Mouse (Mus musculus): ENCODE measurements at regions not wholly inside any gene's neighbourhood (a gene's known extent, or its start where the extent isn't known, plus 50 kb on each side); places are given as distances from the start of the nearest gene placed in this dataset.

DNA sequence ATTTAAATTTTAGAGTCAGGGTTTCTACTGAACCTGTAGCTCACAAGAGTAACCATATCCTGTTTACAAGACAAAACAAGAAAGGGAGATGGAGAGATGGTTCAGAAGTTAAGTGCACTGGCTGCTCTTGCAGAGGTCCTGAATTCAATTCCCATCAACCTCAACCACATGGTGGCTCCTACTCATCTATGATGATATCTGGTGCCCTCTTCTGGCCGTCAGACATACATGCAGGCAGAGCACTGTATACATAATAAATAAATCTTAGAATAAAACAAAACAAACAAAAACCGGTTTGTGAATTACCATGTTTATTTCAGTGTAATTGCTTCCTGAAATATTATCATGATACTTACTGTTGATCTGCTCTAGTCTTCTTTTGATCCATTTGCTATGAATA is 845.4 kb downstream of the Pcdh18 start:
- DNase-seq (ENCODE audit: low spot score in 2 of 2), result no peak

DNA sequence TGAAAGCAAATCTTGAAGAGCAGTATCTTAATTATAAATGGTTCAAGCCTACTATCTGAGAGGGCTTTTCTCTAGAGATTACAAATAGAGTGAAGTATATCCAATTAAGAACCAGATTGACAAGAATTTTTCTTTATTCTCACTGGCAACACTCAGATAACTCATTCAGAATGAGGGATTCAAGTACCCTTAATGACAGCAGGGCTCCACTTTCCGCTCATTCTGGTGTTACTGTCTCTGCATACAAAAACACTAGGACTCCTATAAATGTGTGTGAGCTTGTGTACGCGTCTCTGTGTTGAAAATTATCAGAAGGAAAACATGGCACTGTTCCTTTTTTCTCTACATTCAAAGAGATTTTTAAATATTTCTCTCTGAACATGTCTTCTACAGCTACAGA is 866.7 kb downstream of the Pcdh18 start:
- no peak for DNase-seq (ENCODE audit: low spot score in 2 of 2)

DNA sequence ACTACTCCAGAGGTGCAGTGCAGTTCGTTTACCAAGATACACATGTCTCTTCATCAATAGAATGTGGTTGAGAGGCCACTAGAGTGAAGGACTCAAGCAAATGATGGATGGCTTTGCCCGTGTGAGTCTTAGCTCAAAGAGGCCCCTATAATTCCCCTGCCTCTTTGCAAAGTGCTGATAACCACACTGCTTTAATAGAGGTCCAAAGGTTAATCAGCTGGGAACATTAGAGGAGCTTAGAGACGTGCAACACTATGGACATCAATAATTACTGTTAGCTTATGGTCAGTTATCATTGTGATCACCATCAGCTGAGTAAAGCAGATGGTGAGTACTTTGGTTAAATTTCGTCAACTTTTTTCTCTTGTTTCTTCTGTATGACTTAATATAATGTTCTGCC is 869.2 kb downstream of the Pcdh18 start:
- DNase-seq (ENCODE audit: low spot score in 2 of 2), result no peak

DNA sequence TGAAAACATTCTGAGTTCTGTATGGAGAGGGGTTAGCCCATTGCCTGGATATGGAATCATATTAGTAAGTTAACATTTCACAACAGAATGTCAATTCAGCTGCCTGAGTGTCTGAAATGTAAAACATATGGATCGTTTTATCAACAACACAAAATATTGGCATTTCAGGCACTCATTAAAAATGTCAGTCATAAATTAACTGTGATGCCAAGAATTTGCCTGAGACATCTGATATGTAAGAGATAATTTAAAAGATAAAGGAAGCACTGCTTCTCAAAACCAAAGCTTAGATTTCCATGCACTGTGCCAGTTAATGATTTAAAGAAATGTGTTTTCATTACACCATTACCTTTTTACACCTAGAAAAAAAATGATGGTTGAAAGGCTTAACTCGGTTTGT is 887.6 kb downstream of the Pcdh18 start:
- no peak for DNase-seq (ENCODE audit: low spot score in 2 of 2)

DNA sequence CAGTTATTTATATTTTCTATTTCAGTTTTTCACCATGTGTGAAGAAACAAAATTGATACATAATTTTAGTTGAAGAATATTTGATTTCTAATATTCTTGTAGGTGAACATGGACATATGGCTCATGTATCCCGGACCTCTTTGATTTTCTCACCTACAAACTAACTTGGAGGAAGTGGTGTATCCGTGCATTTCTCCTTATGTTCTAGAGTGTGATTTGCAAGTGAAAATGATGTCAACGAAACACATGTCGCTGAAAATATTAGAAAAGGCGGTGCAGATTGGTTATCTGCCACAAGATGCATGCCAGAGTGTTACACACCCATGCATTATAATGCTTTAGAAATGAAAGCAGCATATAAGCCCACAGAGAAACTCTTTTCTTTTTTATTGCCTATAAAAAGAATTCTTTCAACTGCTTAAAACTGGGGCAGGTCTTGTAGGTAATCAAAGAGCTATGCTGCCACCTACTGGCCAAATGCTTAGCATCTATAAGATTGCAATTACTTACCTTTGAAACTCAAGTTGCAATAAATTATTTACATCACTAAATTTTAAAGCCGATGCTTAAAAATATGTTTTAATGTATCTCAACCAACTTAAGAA is 911.0 kb downstream of the Pcdh18 start:
- DNase-seq (ENCODE audit: low spot score in 2 of 2), result peak in 1 of 2 experiments; percentile 31

DNA sequence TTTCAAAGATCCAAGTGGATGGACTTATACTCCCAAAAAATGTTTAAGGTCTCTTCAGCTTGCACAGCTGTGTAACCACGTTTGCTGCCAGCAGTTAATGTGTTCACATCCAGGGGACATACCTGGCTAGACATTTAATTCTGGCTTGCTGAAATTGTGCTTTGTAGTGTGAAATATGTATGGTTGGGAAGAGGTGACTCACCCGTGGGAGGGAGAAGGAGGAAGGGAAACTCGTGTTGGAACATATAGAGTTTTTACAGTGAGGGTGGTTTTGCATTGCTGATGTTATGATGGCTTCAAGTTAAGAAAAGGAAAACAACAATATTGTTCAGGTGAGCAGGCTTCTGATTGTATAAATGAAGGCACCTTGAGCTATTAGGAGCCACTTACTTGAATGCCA is 916.4 kb downstream of the Pcdh18 start:
- DNase-seq (ENCODE audit: low spot score in 2 of 2), result no peak

DNA sequence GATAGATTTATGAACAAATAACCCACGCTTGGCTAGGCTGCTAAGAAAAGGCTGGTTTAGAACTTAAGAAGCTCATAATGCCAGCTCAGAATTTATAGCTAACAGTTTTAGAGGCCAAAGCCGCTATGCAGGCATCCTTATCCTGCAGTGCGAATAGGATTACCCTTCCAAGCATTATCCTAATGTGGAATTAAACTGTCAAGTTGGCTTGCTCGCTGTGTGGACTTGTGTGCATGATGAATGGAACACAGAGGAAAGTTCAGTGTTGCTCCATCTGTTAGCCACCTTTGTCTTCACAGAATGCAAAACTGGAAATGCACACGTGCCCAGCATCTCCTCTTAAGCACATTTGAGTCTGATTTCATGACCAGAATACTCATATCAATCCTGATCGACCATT is 933.8 kb downstream of the Pcdh18 start:
- DNase-seq (ENCODE audit: low spot score in 2 of 2), result no peak

DNA sequence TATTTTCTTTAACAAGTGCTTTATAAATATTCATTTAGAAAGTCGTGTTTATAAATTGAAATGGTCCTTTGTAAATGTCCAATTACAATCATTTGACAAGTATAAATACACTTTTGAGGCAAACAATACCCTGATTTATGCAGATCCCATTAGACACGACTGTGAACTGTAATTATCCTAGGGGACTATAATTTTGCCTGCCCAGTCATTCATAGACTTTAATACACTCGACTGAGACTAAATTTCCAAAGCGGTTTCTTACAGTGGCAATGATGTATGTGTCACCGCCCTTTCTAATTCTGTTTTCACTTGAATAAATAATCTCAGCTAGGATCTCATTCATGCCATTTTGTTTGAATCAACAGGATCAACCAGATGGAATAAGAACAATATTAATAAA is 952.7 kb downstream of the Pcdh18 start:
- no peak for DNase-seq (ENCODE audit: low spot score in 2 of 2)

DNA sequence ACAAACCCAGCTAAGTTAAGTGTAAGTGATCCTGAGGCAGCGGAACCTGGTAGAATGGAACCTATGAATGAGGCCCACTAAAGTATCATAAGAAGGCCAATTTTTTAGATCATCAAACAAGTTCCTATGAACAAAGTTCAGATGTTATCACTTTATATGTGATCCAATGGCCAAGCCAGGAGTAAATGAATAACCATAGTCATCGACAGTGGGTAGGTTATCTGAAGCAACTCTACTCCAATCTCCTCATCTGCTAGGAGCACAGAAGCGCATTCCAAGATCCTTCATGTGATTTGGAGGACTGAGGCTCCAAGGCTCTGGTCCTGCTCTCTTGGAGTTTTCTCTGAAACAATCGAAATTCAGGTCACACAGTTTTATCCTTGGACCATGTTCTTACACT is 985.4 kb downstream of the Pcdh18 start:
- no peak for DNase-seq (ENCODE audit: low spot score in 2 of 2)

Data from thymus, postnatal 10 days (tissue).